ENCODE assay signal across 13 mouse cellular contexts in genomic region chr2:5725028-5725701, GRCm38 (mm10). TPM values are rescaled to one million over a fixed set of nuclear protein-coding genes. Genes with fewer than 3 reads are reported as not detected.
DNase-seq lines count a peak whose midpoint lies in the region; ATAC-seq and TF ChIP-seq lines count a peak whose summit lies in the region.
"Had no signal": no experiment of that assay in that cellular context is flagged by ENCODE, and none has a peak within 500 bp of the region (broad histone marks: within the 10 kb centered on the region; RNA-seq: fewer than 3 reads in every experiment).

No protein-coding gene starts in this region.

- H3K4me2 ChIP-seq in embryonic facial prominence, embryonic 14.5 days (ENCODE audit: low read depth, low read length) = peak overlapping the region; percentile 27; the same call in 1 of the 2 replicates
- 0 out of 2 replicates have a peak overlapping the region, but pooled peaks have one; percentile 8 for H3K4me2 ChIP-seq in hindbrain, embryonic 14.5 days (replicated peaks)
- H3K4me2 ChIP-seq: limb, embryonic 13.5 days had no signal

- no peak for TF ChIP-seq POLR2A in brain, embryonic 14.5 days (IDR thresholded peaks at IDR 0.05; ENCODE audit: borderline replicate concordance, extremely low read depth, insufficient read depth, insufficient read length, poor library complexity, severe bottlenecking)

- no peak for TF ChIP-seq CTCF in brain, embryonic 14.5 days (IDR thresholded peaks at IDR 0.05; ENCODE audit: borderline replicate concordance, extremely low read depth, insufficient read depth, insufficient read length)

- peak; percentile 91 for DNase-seq in brain, embryonic 14.5 days (ENCODE audit: low read depth)
- peak; percentile 62 for DNase-seq in embryonic facial prominence, embryonic 14.5 days (ENCODE audit: low spot score)
- DNase-seq in hindbrain, embryonic 14.5 days (ENCODE audit: low spot score) = peak; percentile 31
- peak; percentile 33 for DNase-seq in naive thymus-derived CD4-positive, alpha-beta T cell, adult 2 months (ENCODE audit: low read depth)
- DNase-seq in lung, adult 18-20 months = no peak
- no peak for DNase-seq in kidney, postnatal 4 days
- DNase-seq in kidney, postnatal 10 days = no peak
- DNase-seq in spleen, adult 12 weeks (ENCODE audit: low spot score) = no peak
- DNase-seq: lung, postnatal 14 days; thymus, adult 18-20 months had no signal

- WGBS in embryonic facial prominence, embryonic 14.5 days = 11% methylated on average over 8 of the region's 8 CpGs
- 14% methylated on average over 8 of the region's 8 CpGs for WGBS in hindbrain, embryonic 14.5 days

- H3K27ac ChIP-seq in embryonic facial prominence, embryonic 14.5 days (replicated peaks; ENCODE audit: low read depth, low read length) = peak overlapping the region; percentile 69
- 0 out of 2 replicates have a peak overlapping the region, but pooled peaks have one; percentile 8 for H3K27ac ChIP-seq in hindbrain, embryonic 14.5 days
- H3K27ac ChIP-seq: layer of hippocampus, adult 2 months; limb, embryonic 13.5 days had no signal

- H3K36me3 ChIP-seq in embryonic facial prominence, embryonic 14.5 days (ENCODE audit: control insufficient read depth, insufficient read depth, low read length) = no peaks in the 10 kb centered on the region
- H3K36me3 ChIP-seq in hindbrain, embryonic 14.5 days (replicated peaks; ENCODE audit: control insufficient read depth, insufficient read depth) = no peaks in the 10 kb centered on the region
- H3K36me3 ChIP-seq: limb, embryonic 13.5 days had no signal

- H3K4me1 ChIP-seq in embryonic facial prominence, embryonic 14.5 days (ENCODE audit: control insufficient read depth, insufficient read depth, low read length) = peaks cover 15% of the 10 kb centered on the region
- peaks cover 6% of the 10 kb centered on the region for H3K4me1 ChIP-seq in hindbrain, embryonic 14.5 days (replicated peaks; ENCODE audit: control insufficient read depth, insufficient read depth, low read length)

- peak; percentile 78; the same call in 1 of the 2 replicates for ATAC-seq in embryonic facial prominence, embryonic 14.5 days (ENCODE audit: low read depth)
- ATAC-seq in hindbrain, embryonic 14.5 days (ENCODE audit: low FRiP score) = peak; percentile 59; the same call in 1 of the 2 replicates
- ATAC-seq: inflammation-experienced regulatory T-cells, adult 6 months had no signal

- no peak overlapping the region for H3K9ac ChIP-seq in embryonic facial prominence, embryonic 14.5 days (ENCODE audit: low read depth, low read length)
- H3K9ac ChIP-seq in hindbrain, embryonic 14.5 days = no peak overlapping the region
- H3K9ac ChIP-seq: limb, embryonic 13.5 days had no signal

- H3K4me3 ChIP-seq in embryonic facial prominence, embryonic 14.5 days (ENCODE audit: low read depth, low read length) = no peak overlapping the region
- no peak overlapping the region for H3K4me3 ChIP-seq in hindbrain, embryonic 14.5 days (replicated peaks; ENCODE audit: low read length)
- H3K4me3 ChIP-seq: layer of hippocampus, adult 2 months; limb, embryonic 13.5 days had no signal

- H3K27me3 ChIP-seq in embryonic facial prominence, embryonic 14.5 days (replicated peaks; ENCODE audit: control insufficient read depth, insufficient read depth, low read length) = no peaks in the 10 kb centered on the region
- H3K27me3 ChIP-seq in hindbrain, embryonic 14.5 days (ENCODE audit: control insufficient read depth, insufficient read depth, low read length) = no peaks in the 10 kb centered on the region
- H3K27me3 ChIP-seq: limb, embryonic 13.5 days had no signal

- H3K9me3 ChIP-seq in embryonic facial prominence, embryonic 14.5 days (ENCODE audit: control insufficient read depth, low read length) = no peaks in the 10 kb centered on the region
- no peaks in the 10 kb centered on the region for H3K9me3 ChIP-seq in hindbrain, embryonic 14.5 days (ENCODE audit: control insufficient read depth, low read length)
- H3K9me3 ChIP-seq: limb, embryonic 13.5 days had no signal

RNA-seq across cellular contexts. Expression of gene Camk1d, which starts 10.8 kb away (rescaled TPM):
- 5.2 and 7.3 TPM in 2 replicates for polyA plus RNA-seq in brain, embryonic 14.5 days (2012; rRNA removed)
- polyA plus RNA-seq in embryonic facial prominence, embryonic 14.5 days (2014; fragmentation: Nextera tagmentation; extraction: Ambion mirVana) = 6.2 and 7.0 TPM in 2 replicates
- polyA plus RNA-seq in hindbrain, embryonic 14.5 days (2014; fragmentation: Nextera tagmentation; extraction: Ambion mirVana) = 6.7 and 7.7 TPM in 2 replicates

Comparison
In these comparisons a context has a peak if more than half of its experiments do, and no peak if none do; other contexts are left out.
1. DNase-seq: peak in brain, embryonic 14.5 days (single experiment), embryonic facial prominence, embryonic 14.5 days (single experiment), hindbrain, embryonic 14.5 days (single experiment) and naive thymus-derived CD4-positive, alpha-beta T cell, adult 2 months (single experiment); none in lung, adult 18-20 months (0 of 2), kidney, postnatal 4 days (0 of 2), kidney, postnatal 10 days (single experiment) and spleen, adult 12 weeks (single experiment).